Mouse (Mus musculus): ENCODE results near the gene Mgat4c. TPM values are rescaled to one million over a fixed set of nuclear protein-coding genes. Genes with fewer than 3 reads are reported as not detected.

Mgat4c gene
- total RNA-seq (2021): not detected

DNA sequence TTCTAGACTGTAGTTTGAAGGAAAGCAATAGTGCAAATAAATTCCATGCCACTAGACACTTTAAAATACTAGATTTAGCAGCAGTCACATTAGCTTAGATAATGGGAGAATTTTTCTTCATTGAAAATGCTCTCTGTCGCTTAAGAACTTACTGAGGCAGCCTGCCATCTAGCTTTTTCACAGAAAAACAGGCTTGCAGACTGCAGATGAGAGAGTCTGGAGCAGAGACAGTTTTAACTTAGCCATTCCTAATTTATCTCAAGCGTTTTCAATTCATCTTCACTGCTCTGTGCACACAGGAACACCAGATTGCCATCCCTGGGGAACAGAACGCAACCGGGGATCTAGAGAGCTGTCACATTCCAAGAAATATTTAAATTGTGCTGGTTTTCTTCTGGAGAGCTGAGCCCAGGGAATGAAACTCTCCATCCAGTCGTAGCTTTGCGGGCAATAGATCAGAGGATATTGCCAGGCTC lies at the start of gene Mgat4c:
Gene Mgat4c, plus strand, starts transcription at position 51 of the 476 bp plus-strand sequence.
- DNase-seq: no peak

GRCm38 (mm10) chr10:101635266-101635665 lies 46.0 kb upstream of the Mgat4c start:
- no peak for DNase-seq

GRCm38 (mm10) chr10:101641048-101641447 lies 40.2 kb upstream of the Mgat4c start:
- no peak for DNase-seq

DNA sequence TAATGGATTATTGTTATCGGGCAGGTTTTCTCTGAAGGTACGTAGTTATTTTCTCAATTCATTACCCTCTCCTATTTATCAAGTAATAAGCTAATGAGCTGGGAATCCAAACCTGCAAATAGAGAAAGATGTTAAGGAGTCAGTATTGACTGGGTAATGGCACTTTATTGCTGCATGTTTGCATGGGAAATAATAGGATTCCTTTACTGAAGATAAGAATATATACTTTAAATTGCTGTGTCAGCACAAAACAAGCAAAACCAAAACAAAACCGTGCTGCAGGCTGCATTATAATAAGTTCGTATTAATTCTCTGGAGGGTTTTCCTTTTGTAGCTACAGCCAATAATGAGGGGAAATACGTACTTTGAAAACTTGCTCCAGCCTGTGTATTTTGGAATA lies 627 bp downstream of the Mgat4c start:
- no peak for DNase-seq

- no peak for DNase-seq
Observed at GRCm38 (mm10) chr10:101761828-101762227, 80.5 kb downstream of the Mgat4c start.

DNA sequence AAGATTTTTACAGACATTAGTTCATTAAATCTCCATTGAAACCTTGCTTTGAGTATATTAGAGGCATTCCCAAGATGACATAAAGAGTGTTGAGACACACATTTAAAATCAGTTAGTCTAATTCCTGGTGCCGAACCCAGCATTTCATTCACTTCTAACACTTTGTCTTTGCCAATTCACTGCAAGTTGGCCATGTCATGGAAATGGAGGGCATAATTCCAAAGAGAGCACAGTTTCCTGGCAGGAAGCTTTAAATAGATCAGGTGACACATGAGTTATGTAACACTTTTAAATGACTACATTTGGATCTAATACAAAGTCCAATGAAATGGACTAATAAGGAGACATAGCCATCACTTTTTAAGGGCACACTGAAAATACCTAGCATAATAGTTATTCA lies 89.4 kb downstream of the Mgat4c start:
- DNase-seq: no peak

- DNase-seq: no peak
Observed at GRCm38 (mm10) chr10:101771157-101771556, 89.9 kb downstream of the Mgat4c start.

GRCm38 (mm10) chr10:101783161-101783744 lies 102.0 kb downstream of the Mgat4c start:
- DNase-seq: no peak

GRCm38 (mm10) chr10:101795507-101795906 lies 114.2 kb downstream of the Mgat4c start:
- DNase-seq: no peak

DNA sequence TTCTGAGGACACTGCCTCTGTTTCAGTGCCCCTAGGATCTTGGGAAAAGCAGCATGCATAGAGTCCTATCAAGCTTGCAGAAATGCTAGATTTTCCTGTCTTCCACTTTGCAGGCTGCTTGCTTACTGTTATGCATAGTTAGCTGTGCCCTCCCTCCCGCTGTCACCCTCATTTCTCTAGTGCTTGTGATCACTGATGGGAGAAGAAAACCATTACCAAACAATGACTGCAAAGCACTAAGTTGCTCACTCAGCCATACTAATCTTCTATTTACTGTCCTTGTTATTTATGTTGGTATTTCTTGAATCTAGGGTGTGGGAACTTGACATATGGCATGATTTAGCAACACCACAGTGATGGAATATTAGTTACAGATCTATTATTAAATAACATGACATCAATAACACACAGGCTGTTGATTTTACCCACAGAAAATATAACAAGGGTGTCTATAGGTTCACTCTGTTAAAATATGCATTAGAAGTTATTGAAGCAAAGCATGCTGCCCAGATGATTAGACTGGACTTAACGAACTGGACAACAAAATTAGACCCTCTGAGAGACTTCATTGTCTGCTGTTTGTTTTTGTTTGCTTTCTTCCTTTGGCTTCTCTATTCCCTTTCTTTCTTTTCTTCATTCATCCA lies 117.7 kb downstream of the Mgat4c start:
- DNase-seq: no peak

- DNase-seq: no peak
Observed at GRCm38 (mm10) chr10:101808768-101809167, 127.5 kb downstream of the Mgat4c start.

DNA sequence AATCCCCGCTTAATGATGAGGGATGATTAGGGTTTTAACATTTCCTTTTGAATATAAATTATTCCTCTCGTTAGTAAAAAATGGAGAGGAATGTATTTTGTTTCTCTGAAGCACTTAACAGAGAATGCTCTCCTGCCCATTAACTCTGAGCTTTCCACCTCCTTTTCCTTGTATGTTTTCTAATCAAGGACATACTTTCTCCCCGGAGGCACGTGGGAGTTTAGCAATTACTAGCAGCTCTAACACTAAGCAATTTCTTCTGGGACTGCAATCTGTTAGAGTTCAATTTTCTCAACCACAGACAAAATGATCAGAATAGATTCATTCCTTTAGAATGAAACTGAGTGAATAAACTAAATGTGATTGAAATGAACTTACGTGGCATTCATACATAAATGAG lies 135.6 kb downstream of the Mgat4c start:
- DNase-seq: no peak

DNA sequence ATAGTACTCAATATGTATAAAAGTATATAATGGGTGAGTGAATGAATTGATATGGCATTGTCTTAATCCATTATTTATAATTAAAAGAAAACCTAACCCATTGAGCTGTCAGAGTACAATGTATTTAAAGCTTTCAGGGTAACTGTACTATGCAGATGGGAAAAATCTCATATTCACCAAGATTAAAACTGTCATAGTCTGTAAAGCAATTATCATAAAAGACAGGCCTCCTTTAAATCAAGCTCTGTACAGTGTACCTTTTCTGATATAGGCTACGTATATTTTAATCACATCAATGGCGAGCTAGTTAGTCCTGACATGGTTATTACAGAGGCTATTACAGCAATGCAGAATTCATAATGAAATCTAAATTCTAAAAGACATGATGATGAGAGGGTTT lies 146.7 kb downstream of the Mgat4c start:
- no peak for DNase-seq

- DNase-seq: no peak
Observed at GRCm38 (mm10) chr10:101856115-101856514, 174.8 kb downstream of the Mgat4c start.

DNA sequence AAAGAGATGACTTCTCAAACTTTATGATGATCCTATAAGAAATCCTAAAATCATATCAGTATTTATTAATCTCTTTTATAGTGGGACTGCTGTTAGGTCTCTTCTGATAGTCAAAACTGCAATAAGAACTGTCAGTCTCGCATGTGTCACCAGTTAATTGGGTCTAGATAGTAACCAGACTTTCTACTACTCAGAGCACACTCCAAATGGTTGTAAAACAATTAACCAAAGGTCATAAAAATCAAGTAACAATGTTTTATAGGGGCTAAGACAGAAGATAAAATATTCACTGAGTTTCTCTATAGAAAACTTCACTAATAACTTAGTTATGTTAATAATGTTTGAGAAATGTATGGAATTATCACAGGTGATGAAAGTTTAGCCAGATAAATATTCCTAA lies 208.6 kb downstream of the Mgat4c start:
- DNase-seq: no peak

GRCm38 (mm10) chr10:101917328-101917814 lies 236.1 kb downstream of the Mgat4c start:
- DNase-seq: no peak

- no peak for DNase-seq
Observed at GRCm38 (mm10) chr10:101997612-101998011, 316.3 kb downstream of the Mgat4c start.

DNA sequence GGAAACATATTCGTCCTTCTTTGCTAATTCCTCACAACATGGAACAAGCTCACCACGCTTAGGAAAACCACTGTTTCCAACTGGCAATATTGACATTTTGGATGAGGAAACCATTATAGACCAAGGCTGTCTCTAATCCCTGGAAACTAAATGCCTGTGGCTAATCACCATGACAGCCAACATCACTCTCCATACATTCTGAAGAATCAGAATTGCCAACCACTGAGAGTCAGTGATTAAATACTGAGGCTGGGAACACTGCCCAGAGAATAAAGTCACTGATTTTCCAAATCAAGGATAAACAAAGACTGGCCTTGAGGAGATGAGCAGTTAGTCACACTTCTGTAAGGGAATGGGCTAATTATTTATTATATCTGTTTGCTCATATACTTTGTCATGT lies 361.2 kb downstream of the Mgat4c start:
- no peak for DNase-seq

DNA sequence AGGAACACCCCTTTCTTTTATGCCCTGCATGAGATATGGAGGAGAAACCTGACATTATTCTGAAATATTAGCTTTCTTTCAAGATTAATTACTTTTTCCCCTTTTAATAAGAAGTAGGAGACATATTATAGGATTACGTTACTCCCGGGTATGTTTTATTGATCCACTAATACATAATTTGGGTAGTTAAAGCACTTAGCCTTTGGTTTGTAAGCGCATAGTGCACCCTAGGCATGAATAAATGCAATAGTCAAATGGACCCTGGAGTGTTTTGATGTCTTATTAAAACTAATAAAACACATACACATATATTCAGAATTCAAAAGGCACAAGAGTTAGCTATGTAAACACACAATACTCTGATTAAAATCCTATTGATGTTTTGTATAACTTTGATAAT lies 374.9 kb downstream of the Mgat4c start:
- no peak for DNase-seq

DNA sequence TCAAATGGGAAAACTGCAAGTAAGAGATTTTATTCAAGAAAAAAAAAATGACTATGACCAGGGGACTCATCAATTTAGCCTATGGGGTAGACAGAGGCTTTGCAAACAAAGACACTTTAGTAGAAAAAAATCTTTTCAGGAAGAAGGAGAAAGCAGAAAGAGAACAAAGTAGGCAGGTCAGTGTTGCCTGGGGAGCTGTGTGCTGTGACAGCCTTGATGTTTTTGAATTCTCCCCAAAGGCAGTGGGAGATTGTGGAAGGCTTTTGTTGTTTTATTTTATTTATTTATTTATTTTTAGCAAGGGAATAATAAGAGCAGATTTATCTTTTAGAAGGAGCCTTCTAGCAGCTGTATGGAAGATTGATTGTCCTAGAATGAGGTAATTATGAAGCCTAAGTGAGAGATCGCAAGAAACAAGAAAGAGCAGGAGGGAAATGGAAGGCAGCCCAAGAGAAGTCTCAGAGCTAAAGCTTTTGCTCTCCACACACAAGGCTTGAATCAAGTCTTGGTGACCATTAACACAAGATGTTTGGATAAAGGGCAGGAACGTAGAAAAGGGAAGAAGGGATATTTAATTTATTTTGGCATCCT lies 375.8 kb downstream of the Mgat4c start:
- no peak for DNase-seq

GRCm38 (mm10) chr10:102074541-102075398 lies 393.5 kb downstream of the Mgat4c start:
- DNase-seq: no peak

GRCm38 (mm10) chr10:102123153-102123552 lies 441.9 kb downstream of the Mgat4c start:
- no peak for DNase-seq

DNA sequence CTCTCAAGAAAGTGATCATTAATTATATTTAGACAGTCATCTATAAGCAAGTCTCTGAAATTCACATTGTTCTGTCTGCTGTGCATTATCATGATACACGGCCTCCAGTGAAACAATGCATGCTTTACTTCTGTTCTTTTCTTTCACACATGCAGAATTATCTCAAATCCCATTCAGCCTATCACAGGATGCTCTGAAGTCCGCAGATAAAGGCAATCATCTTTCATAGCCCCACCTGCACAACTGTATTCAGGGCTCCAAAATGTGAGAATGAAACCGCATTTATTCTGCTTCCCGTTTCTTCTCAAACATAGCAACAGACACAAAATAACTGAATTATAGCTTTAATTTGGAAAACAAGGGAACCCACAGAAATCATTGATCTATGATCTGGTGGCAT lies 446.1 kb downstream of the Mgat4c start:
- DNase-seq: no peak

Data from heart, postnatal 4 days (tissue).